Mouse (Mus musculus) kidney, adult 2 months (tissue): ENCODE data around the gene Samd4b. TPM values are rescaled to one million over a fixed set of nuclear protein-coding genes. Genes with fewer than 3 reads are reported as not detected.
A peak's percentile ranks its signal among the peaks of the same experiment; 100 is the strongest.

ENCODE experiments used
- DNase-seq: peaks from one replicate; pipeline ENCODE4 v3.0.0; 2021
- H3K27ac ChIP-seq: fragments of 200-500 bp; 2 replicates; pipeline ENCODE4 v1.5.1; 2012; ENCODE audit warnings: low read depth, low read length, control low read depth, inconsistent platforms; ENCODE audit not compliant: insufficient read depth
- H3K27me3 ChIP-seq: fragments of 200-500 bp; replicated peaks from 2 replicates; pipeline ENCODE4 v1.6.1; 2012; ENCODE audit warnings: mild to moderate bottlenecking, moderate library complexity, low read length, inconsistent platforms; ENCODE audit not compliant: control insufficient read depth, insufficient read depth
- H3K36me3 ChIP-seq: fragments of 200-500 bp; 2 replicates; pipeline ENCODE4 v1.6.1; 2012; ENCODE audit warnings: mild to moderate bottlenecking, moderate library complexity, low read length, inconsistent platforms; ENCODE audit not compliant: control insufficient read depth, insufficient read depth
- H3K4me1 ChIP-seq: fragments of 200-500 bp; 2 replicates; pipeline ENCODE4 v1.6.1; 2011; ENCODE audit warnings: low read length; ENCODE audit not compliant: control insufficient read depth, insufficient read depth
- H3K4me3 ChIP-seq: fragments of 200-500 bp; 2 replicates; pipeline ENCODE4 v1.5.1; 2011; ENCODE audit warnings: mild to moderate bottlenecking, low read depth, low read length, control low read depth; ENCODE audit not compliant: insufficient read depth
- CTCF ChIP-seq: fragments of 200-500 bp; conservative IDR thresholded peaks from 2 replicates; pipeline ENCODE4 v1.5.1; 2011; ENCODE audit warnings: low read depth, mild to moderate bottlenecking, control low read depth, low read length, moderate library complexity, mixed read lengths; ENCODE audit not compliant: insufficient read depth, insufficient read length
- POLR2A ChIP-seq: fragments of 200-500 bp; IDR thresholded peaks from one replicate; pipeline ENCODE4 v1.6.1; 2011; ENCODE audit warnings: low read depth, low read length, control low read depth
- WGBS: fragments of 180-500 bp; shearing (Covaris S2); methylation state at CpG from one replicate; pipeline ENCODE4 v1.1.7; 2018; 5-methylcytosine and 5-hydroxymethylcytosine counted together
- polyA plus RNA-seq: library from polyadenylated mRNA; depleted of rRNA; stranded (reverse); fragments of >200 nt; gene quantifications from 2 replicates; pipeline ENCODE4 v1.2.3, GENCODE M21; 2012

The Samd4b gene
- polyA plus RNA-seq, 1 experiment = 67.0 TPM

DNA sequence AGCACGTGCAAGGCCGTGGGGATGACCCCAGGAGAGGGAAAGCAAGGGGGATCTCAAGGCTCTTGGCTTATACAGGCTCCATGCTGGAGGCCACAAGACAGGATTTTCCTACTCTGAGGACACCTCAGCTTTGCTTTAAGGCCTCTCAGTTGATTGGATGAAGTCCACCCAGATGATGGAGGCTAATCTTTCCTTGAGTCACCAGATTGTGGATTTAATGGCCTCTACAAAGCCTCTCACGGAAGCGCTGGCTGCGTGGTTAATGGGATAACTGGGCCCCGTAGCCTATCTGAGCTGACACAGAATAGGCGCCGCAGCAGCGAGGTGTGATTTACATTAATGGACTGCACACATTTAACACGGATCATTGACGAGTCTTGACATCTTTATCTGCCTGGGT lies 102.5 kb downstream of the Samd4b start:
- H3K4me1 ChIP-seq = no peaks in the 10 kb centered on the region
- 53% methylated on average over 11 of the region's 11 CpGs for WGBS
- TF ChIP-seq CTCF = no peak
- no peak for TF ChIP-seq POLR2A
- H3K27me3 ChIP-seq = no peaks in the 10 kb centered on the region
- no peak overlapping the region for H3K4me3 ChIP-seq
- no peak overlapping the region for H3K27ac ChIP-seq
- no peak for DNase-seq
- H3K36me3 ChIP-seq = no peaks in the 10 kb centered on the region

DNA sequence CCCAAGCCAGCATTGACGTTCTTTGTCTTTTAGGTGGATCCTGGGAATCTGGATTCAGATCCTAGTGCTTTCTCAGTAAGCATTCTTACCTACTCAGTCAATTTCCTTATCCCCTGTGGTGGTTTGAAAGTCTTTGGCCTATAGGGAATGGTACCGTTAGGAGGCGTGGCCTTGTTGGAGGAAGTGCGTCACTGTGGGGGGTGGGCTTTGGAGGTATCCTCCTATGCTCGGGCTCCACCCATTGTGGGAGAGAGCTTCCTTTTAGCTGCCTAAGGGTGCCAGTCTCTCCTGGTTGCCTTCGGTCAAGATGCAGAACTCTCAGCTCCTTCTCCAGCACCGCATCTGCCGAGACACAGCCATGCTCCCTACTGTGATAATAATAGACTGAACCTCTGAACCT lies 105.6 kb downstream of the Samd4b start:
- Histone ChIP-seq H3K36me3 (no peaks in the 10 kb centered on the region), H3K4me3 (no peak overlapping the region), H3K27ac (no peak overlapping the region), H3K27me3 (no peaks in the 10 kb centered on the region), H3K4me1 (no peaks in the 10 kb centered on the region)
- WGBS = 91% methylated on average over 8 of the region's 8 CpGs
- DNase-seq = no peak
- no peak for TF ChIP-seq CTCF
- TF ChIP-seq POLR2A = no peak

DNA sequence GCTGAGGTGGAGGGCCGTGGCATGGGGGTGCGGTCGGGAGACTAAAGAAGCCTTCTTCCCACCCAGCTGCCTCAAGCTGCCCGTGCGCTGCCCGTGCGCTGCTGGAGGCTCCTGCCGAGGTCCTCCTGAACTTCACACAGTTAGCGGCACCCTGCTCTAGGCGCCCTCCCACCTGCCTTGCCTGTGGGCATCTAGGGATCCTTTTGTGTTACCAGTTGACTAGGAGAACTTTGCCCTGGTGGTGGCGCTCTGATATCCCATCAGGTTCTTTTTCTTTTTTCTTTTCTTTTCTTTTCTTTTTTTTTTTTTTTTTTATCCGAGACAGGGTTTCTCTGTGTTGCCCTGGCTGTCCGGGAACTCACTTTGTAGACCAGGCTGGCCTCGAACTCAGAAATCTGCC lies 107.0 kb downstream of the Samd4b start:
- no peak overlapping the region for H3K27ac ChIP-seq
- no peaks in the 10 kb centered on the region for H3K27me3 ChIP-seq
- TF ChIP-seq POLR2A = no peak
- no peak for TF ChIP-seq CTCF
- no peaks in the 10 kb centered on the region for H3K4me1 ChIP-seq
- DNase-seq = no peak
- no peak overlapping the region for H3K4me3 ChIP-seq
- WGBS = 40% methylated on average over 14 of the region's 14 CpGs
- no peaks in the 10 kb centered on the region for H3K36me3 ChIP-seq

DNA sequence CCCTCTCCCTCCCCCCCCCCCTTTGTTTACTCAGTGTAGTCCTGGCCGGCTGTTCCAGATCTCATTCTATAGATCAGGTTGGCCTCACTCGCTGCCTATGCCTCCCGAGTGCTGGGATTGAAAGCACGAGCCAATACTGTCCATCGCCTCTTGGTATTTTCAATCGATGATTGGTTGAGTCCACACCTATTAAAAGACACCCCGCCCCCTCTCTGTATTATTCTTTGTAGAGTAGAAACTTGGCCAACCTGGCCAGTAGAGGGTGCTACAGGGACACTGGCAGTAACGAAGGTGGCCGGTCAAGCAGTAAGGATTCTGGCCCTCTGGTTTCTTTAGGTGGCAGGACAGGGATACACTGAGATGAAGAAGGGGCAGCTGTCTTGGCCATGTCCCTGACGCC lies 107.5 kb downstream of the Samd4b start:
- no peak for TF ChIP-seq POLR2A
- peak; percentile 79 for TF ChIP-seq CTCF
- H3K4me3 ChIP-seq = no peak overlapping the region
- H3K27ac ChIP-seq = no peak overlapping the region
- no peaks in the 10 kb centered on the region for H3K4me1 ChIP-seq
- DNase-seq = peak; percentile 88
- no peaks in the 10 kb centered on the region for H3K27me3 ChIP-seq
- H3K36me3 ChIP-seq = no peaks in the 10 kb centered on the region
- WGBS = 4% methylated on average over 10 of the region's 10 CpGs

DNA sequence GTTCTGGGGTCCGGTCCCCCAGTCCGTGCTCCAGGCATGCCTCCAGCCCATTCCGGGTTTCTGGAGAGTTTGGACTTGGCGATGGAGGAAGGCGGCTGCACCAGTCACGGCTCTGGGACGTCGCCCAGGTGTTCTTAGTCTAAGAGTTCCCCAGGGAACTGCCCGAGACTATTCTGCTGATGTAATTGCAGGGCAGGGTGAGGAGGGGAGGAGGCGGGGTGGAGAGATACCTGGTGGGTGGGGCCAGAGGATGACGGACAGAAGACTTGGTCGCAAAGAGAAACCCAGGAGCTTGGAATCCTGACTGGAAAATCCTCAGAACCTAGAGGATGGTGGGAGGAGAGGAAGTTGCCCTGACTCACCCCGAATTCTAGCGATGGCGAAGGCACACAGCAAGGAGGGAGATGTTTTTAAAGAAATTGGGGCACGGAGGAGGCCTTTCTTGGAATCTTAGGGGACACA lies 109.9 kb downstream of the Samd4b start:
- 5% methylated on average over 16 of the region's 16 CpGs for WGBS
- H3K27me3 ChIP-seq = no peaks in the 10 kb centered on the region
- peak; percentile 25 for DNase-seq
- no peaks in the 10 kb centered on the region for H3K4me1 ChIP-seq
- no peak overlapping the region for H3K27ac ChIP-seq
- TF ChIP-seq POLR2A = no peak
- H3K4me3 ChIP-seq = no peak overlapping the region
- H3K36me3 ChIP-seq = no peaks in the 10 kb centered on the region

DNA sequence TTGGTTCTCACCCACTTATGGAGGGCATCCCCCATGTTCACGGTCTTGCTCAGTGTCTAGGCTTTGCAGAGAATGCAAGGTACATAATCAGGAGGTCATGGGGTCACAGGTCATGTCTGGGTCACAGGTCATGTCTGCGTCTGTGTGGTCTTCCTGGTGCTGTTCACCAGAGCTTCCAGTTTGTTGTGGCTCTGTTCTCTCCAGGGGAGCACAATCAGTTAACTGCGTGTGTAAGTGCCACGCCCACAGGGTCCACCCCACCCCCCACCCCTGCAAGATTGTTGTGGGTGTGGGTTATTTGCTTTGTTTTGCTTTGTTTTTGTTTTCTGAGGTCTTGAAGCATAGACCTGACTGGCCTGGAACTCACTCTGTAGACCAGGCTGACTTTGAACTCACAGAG lies 113.8 kb downstream of the Samd4b start:
- H3K4me3 ChIP-seq = no peak overlapping the region
- WGBS = 35% methylated on average over 4 of the region's 4 CpGs
- TF ChIP-seq POLR2A = no peak
- TF ChIP-seq CTCF = no peak
- H3K27ac ChIP-seq = no peak overlapping the region
- no peaks in the 10 kb centered on the region for H3K27me3 ChIP-seq
- no peak for DNase-seq
- H3K4me1 ChIP-seq = no peaks in the 10 kb centered on the region
- H3K36me3 ChIP-seq = no peaks in the 10 kb centered on the region

DNA sequence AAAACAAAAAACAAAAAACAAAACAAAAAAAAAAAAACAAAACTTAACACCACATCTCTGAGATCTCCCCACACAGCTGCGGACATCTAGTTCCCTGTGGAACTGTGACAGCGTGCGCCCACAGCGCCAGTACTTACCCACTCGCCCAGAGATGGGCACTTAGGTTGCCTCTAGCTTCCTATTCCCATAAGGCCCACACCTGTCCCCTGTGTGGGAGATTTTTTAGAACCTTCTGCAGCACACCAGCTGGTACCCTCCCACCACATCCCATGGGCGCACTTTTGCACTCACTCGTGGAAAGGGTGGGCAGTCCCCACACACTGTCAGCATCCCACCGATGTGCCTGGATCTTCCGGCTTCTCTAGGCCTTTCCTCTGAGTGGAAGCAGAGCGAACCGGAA lies 115.1 kb downstream of the Samd4b start:
- Histone ChIP-seq H3K4me3 (no peak overlapping the region), H3K27me3 (no peaks in the 10 kb centered on the region), H3K36me3 (no peaks in the 10 kb centered on the region), H3K27ac (no peak overlapping the region), H3K4me1 (no peaks in the 10 kb centered on the region)
- TF ChIP-seq POLR2A = no peak
- 79% methylated on average over 11 of the region's 11 CpGs for WGBS
- DNase-seq = no peak

DNA sequence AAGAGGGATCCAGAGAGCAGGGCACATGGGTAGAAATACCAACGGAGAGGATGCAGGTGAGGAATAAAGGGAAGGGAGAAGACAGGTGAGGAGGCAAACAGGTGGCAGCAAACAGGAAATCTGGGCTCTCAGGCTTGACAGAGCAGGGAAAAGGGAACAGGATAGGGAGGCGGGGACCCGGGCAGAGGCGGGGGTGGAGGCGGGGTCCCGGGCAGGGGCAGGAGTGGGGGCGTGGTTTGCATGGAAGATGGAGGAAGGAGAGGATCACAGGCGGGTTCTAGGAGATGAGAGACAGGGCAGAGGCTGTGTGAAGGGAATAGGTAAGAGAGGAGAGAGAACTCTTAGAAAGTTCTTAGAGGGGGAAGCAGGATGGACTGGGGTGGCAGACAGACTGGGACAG lies 119.1 kb downstream of the Samd4b start:
- no peaks in the 10 kb centered on the region for H3K36me3 ChIP-seq
- no peaks in the 10 kb centered on the region for H3K4me1 ChIP-seq
- no peak overlapping the region for H3K27ac ChIP-seq
- H3K4me3 ChIP-seq = no peak overlapping the region
- TF ChIP-seq CTCF (no peak), POLR2A (no peak)
- 6% methylated on average over 8 of the region's 8 CpGs for WGBS
- DNase-seq = no peak
- H3K27me3 ChIP-seq = no peaks in the 10 kb centered on the region
